Mouse (Mus musculus) left cerebral cortex, adult 18-20 months (tissue): ENCODE results near the gene Tas2r125. TPM values are rescaled to one million over a fixed set of nuclear protein-coding genes. Genes with fewer than 3 reads are reported as not detected.
"Not testable (repeated sequence)": the region's sequence is repeated elsewhere in the genome, so short reads cannot be mapped to it uniquely, and the experiment has no call there.

Experiments used
- DNase-seq, 2 experiments: peaks; one replicate each; pipeline ENCODE4 v3.0.0; 2021 to 2022; ENCODE audit warnings: low spot score in 2 of 2, mixed read lengths in 1 of 2
- long read RNA-seq, 2 experiments: library from polyadenylated mRNA; stranded (forward); transcript quantifications; one replicate each; pipeline ENCODE4 v2.0.0; 2021
- total RNA-seq, 2 experiments: library from RNA; stranded (reverse); gene quantifications; 2 replicates each; pipeline ENCODE4 v1.2.3; 2021

Gene Tas2r125
- total RNA-seq = not detected
- long read RNA-seq, experiment 1 = 0 reads
- long read RNA-seq, experiment 2 = 0 reads

GRCm38 (mm10) chr6:132909351-132909750, at the start of gene Tas2r125:
TSS of gene Tas2r125 (plus strand) at chr6:132909651.
- no peak for DNase-seq

- no peak for DNase-seq
Observed at GRCm38 (mm10) chr6:132867708-132868107, 41.7 kb upstream of the Tas2r125 start, which contains the start of gene Tas2r110. TSS of gene Tas2r110 (plus strand) at chr6:132868008.

- DNase-seq = no peak
Observed at GRCm38 (mm10) chr6:132892711-132893110, 16.7 kb upstream of the Tas2r125 start, which contains the start of gene Tas2r113. TSS of gene Tas2r113 (plus strand) at chr6:132893011.

GRCm38 (mm10) chr6:132941376-132941775, 31.9 kb downstream of the Tas2r125 start:
- not testable (repeated sequence) for DNase-seq

- no peak for DNase-seq
Observed at GRCm38 (mm10) chr6:132950802-132951201, 41.4 kb downstream of the Tas2r125 start, which contains the start of gene Tas2r129. TSS of gene Tas2r129 (plus strand) at chr6:132951102.

- DNase-seq = no peak
Observed at GRCm38 (mm10) chr6:132957819-132958218, 48.4 kb downstream of the Tas2r125 start, which contains the start of gene Tas2r131. TSS of gene Tas2r131 (minus strand) at chr6:132957919.

Other genes starting within 250 kb of the Tas2r125 start
- gene Tas2r121, start 208.6 kb upstream of the Tas2r125 start, total RNA-seq = not detected
- gene Tas2r122, start 197.7 kb upstream of the Tas2r125 start, total RNA-seq = not detected
- gene Tas2r115, start 171.6 kb upstream of the Tas2r125 start, total RNA-seq = not detected
- not detected for gene Tas2r124, start 154.9 kb upstream of the Tas2r125 start, total RNA-seq
- not detected for gene Tas2r102, start 147.5 kb upstream of the Tas2r125 start, total RNA-seq
- not detected for gene Tas2r136, start 131.5 kb upstream of the Tas2r125 start, total RNA-seq
- gene Tas2r117, start 106.8 kb upstream of the Tas2r125 start, total RNA-seq = not detected
- not detected for gene Tas2r123, start 62.5 kb upstream of the Tas2r125 start, total RNA-seq
- gene Tas2r116, start 54.2 kb upstream of the Tas2r125 start, total RNA-seq = not detected
- gene Tas2r110, start 41.6 kb upstream of the Tas2r125 start, total RNA-seq = not detected
- gene Tas2r113, start 16.6 kb upstream of the Tas2r125 start, total RNA-seq = not detected
- gene Tas2r129, start 41.5 kb downstream of the Tas2r125 start, total RNA-seq = not detected
- not detected for gene Tas2r131, start 48.3 kb downstream of the Tas2r125 start, total RNA-seq
- gene Tas2r109, start 71.3 kb downstream of the Tas2r125 start, total RNA-seq = not detected
- not detected for gene Tas2r103, start 127.5 kb downstream of the Tas2r125 start, total RNA-seq
- gene Tas2r140, start 146.2 kb downstream of the Tas2r125 start, total RNA-seq = not detected
- 100 to 1,000 TPM; 118 to 123 TPM for gene Smim10l1, start 195.3 kb downstream of the Tas2r125 start, total RNA-seq